Mouse (Mus musculus): Measurements from ENCODE around the gene Setd1b.

The Setd1b gene

DNA sequence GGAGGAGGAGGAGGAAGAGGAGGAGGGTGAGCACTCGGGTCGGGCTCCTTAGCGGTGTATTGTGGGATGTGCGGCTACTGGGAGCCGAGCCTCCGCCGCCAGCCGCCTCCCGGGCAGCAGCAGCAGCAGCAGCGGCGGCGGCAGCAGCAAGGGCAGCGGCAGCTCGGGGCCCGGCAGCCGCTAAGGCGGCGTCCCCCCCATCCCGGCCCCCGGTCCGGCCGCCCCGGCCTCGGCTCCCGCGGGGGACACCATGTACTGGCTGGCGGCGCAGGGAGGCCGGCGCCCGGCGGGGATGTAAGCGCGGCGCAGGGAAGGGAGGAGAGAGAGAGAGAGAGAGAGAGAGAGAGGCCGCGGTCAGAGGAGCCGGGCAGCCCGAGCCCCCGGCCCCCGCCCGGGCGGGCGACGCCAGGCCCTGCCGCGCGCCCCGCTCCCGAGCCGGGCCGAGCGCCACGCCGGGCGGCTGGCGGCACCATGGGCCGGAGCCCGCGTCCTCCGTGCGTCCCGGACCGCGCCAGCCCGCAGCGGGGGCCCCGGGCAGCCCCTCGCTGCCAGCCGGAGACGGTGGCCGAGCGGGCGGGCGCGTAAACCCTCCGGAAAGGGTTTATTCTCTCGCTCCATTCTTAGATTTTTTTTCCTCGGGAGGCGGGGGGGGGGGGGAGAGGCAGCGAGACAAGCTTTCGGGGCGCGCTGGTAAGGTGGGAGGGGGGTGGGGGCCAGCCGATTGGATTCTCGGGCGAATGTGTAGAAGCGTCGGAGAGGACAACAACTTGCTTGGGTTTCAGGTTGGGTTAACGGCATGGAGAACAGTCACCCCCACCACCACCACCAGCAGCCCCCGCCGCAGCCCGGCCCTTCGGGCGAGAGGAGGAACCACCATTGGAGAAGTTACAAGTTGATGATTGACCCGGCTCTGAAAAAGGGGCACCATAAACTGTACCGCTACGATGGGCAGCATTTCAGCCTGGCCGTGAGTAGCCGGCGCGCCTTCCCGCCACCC lies at the start of gene Setd1b:
TSS of gene Setd1b (plus strand) at position 33 of the 997 bp plus-strand sequence.
- peak; percentile 66 for DNase-seq (ENCODE audit: low read depth, low spot score)

GRCm38 (mm10) chr5:123093077-123093633 lies 48.8 kb upstream of the Setd1b start:
- DNase-seq (ENCODE audit: low read depth, low spot score) = no peak

DNA sequence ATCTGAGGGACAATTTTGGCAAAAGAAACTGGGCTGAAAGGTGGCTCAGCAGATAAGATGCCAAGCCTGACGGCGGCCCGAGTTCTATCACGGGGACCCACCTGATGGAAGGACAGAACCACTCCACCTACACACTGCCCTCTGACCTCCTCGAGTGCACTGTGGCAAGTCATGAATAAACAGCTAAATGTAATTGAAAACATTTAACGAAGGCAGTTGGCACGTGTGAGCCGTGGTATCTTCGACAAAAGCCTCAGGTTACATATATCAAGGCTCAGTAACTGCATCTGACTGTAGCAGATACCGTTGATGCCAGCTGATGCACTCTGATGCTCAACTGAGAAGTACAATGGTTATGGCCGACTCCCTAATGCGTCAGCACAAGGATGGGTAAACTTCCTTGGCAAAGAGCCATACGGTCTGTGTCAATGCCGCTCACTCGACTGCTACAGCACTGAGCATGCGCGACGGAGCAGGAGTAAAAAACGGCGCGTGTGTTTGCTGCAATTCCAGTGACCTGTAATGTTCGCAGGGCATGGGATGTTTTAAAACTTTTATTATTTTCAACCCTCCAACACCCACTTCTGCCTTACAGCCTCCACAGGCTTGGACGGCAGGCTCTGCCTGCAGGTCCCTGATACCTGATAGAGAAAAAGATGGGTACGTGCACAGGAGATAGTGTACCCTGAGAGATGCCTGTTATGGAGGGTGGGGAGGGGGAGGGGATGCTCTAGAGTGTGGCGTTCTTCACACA lies 47.6 kb upstream of the Setd1b start:
- no peak for DNase-seq (ENCODE audit: low read depth, low spot score)

- no peak for DNase-seq (ENCODE audit: low read depth, low spot score)
Observed at GRCm38 (mm10) chr5:123096299-123096698, 45.7 kb upstream of the Setd1b start.

DNA sequence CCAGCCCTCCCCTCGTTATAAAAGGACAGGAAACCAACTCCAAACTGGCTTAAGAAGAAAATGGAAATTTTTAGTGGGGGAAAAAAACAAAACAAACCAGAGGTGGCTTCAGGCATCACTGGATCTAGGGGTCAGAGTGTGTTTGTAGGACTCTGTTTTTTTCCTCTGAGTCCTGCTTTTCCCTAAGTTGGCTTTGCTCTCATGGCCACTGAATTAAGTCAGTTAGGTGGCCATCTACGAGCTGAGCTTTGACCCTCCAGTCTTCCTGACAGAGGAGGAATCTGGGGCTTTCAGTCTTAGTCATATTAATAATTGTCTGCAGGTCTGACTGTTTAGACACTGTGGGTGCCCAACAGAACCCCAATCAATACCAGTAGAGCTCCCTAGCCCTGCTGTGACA lies 43.5 kb upstream of the Setd1b start:
- no peak for DNase-seq (ENCODE audit: low read depth, low spot score)

GRCm38 (mm10) chr5:123102376-123102775 lies 39.6 kb upstream of the Setd1b start:
- DNase-seq (ENCODE audit: low read depth, low spot score) = peak; percentile 35

- no peak for DNase-seq (ENCODE audit: low read depth, low spot score)
Observed at GRCm38 (mm10) chr5:123103556-123103955, 38.4 kb upstream of the Setd1b start.

GRCm38 (mm10) chr5:123104769-123105168 lies 37.2 kb upstream of the Setd1b start:
- no peak for DNase-seq (ENCODE audit: low read depth, low spot score)

DNA sequence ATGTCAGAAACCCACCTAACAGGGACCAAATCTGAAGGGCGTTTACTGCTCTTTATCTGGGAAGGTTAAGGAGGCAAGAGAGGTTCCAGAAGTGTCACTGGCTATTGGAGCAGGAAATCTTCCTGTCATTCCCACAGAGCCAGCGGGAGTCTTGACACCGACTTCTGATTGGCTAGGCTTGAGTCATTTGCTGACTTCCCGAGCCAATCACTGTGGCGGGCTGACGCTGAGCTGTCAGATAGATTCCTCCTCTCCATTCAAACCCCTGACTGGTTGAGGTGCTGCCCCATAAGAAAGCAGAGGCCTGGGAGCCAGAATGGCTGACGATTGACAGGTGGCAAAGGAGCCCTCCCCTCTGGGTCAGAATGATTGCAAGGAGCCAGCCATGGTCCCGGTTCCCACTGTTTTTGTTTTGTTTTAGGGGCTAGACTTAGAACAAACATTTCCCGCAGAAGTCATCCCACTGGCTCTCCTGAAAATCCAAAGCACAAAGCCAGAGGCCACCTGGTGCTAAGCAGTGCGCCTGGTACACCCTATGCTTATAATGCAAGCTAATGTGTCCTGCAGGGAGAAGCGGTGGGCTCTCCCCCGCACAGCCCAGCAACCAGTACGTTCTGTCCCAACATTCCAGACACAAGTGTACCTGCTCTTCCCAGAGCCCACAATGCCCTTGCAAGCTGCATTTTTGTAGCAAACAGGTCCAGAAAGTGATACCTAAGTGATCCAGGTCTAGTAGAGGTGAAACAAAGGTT lies 32.4 kb upstream of the Setd1b start:
- DNase-seq (ENCODE audit: low read depth, low spot score) = peak; percentile 50

DNA sequence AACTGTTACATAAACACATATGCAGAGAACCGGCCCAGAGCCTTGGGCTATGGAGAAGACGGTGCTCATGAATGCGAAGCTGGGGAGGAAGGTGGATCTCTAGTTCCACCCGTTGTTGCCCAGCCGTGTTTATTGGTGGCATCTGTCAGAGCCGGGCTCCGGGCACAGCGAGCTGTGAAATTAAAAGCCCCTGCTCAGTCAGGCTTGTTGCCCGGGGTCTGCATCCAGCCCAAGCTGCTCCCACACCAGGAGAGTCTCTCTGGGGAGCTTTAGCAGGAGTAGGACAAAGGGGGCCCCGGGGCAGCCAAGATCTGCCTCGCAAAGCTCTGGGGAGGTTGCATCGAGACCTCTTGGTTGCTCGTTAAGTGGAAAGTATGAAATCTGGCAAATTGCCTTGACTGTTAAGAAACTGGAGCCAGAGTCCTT lies 31.7 kb upstream of the Setd1b start:
- DNase-seq (ENCODE audit: low read depth, low spot score) = no peak

DNA sequence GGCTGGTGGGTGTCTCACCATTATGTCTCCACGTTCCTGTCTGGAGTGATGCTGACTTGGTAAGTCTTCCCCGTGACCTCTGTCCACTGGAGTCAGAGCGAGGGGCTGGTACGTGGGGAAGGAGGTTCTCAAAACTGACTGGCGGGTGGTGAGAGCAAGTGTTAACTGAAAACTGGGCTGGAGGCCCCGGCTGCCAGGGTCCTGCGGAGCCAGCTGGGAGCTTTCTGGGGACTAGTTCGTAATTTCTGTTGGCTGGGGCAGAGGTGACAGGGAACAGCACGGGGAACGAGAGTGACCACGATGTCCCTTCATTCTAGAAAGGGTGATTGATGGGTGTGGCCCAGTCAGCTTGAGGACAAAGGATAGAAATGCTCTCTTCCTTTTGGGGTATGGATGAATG lies 27.9 kb upstream of the Setd1b start:
- no peak for DNase-seq (ENCODE audit: low read depth, low spot score)

DNA sequence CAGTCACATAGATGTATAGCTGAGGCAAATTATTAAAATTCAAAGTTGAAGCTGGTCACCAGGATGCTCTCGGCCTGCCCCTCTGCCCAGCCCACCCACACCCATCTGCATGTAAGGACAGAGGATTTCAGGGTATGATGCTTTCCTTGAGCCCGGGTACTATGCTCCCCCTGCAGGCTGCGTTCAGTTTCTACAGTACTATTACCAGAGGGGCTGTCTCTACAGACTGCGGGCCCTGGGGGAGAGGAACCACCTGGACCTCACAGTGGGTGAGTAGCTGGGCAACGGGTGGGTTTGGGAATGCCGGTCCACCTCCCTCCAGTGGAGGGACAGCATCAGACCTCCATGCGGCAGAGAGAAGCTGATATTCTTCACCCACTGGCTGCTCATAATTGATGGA lies 27.1 kb upstream of the Setd1b start:
- DNase-seq (ENCODE audit: low read depth, low spot score) = peak; percentile 56

DNA sequence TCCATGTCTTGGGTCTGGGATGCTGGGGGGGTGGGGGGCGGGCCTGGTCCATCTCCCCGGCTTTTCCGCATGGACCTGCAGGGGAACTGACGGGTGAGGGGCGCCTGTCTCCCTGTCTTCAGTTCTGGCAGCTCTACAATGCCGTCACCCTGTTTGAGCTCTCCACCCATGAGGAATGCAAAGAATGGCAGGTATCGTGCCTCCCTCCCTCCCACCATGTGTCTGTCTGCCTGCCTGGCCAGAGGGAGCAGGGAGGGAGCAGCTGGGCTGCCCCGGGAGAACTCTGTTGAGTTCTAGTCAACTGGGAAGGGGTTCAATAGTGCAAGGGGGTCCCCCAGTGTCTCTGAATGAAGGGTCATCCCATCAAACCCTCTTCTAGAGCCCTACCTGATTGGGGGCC lies 25.9 kb upstream of the Setd1b start:
- no peak for DNase-seq (ENCODE audit: low read depth, low spot score)

DNA sequence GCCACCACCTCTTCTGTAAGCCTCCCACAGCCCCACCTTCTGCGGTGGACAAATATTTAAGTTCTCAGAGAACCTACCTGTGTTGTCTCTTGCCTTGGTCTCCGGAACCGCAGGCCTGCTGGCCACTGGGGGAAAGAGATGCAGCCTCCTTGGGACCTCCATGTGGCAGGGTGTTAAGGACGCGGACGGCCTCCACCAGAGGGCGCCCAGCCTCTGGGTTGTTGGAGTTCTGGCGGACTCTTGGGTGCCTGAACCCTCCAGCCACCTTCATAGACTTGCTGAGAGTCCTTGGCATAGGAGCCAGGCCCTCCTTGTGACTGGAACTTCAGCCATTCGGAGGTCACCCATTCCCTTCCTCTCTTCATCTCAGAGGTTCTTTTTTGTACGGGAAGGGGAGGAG lies 24.7 kb upstream of the Setd1b start:
- DNase-seq (ENCODE audit: low read depth, low spot score) = peak; percentile 73

- DNase-seq (ENCODE audit: low read depth, low spot score) = no peak
Observed at GRCm38 (mm10) chr5:123117773-123118172, 24.2 kb upstream of the Setd1b start.

DNA sequence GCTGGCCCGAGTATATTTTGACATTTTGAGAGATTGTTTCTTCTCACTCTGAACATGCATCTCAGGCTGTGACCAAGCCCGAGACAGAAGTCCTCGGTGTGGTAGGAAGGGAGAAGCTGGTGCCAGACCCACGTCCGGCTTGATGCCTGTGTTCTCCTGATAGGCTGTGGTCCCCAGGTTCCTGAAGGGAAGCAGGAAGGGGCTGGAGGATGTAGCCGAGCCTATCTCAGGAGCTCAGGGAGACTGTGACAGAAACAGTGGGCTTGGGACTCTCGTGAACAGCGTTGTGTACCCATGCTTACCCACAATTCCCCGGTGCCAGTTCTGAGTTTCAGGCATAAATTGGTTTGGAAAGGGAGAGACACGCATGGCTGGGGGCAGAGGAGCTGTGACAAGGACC lies 23.2 kb upstream of the Setd1b start:
- DNase-seq (ENCODE audit: low read depth, low spot score) = no peak

- DNase-seq (ENCODE audit: low read depth, low spot score) = no peak
Observed at GRCm38 (mm10) chr5:123120624-123121215, 21.3 kb upstream of the Setd1b start.

DNA sequence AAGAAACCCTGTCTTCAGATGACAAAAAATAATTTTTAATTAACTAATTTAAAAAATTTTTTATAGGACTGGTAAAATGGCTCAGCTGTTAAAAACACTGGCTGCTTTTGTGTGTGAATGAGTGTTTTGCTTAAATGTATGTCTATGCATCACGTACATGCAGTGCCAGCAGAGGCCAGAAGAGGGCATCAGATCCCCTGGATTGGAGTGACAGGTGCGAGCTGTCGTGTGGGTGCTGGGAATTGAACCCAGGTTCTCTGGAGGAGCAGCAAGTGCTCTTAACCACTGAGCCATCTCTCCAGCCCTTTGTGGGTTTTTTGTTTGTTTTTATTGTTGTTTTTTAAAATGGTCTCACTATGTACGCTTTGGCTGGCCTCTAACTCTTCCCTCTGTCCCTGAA lies 19.8 kb upstream of the Setd1b start:
- DNase-seq (ENCODE audit: low read depth, low spot score) = no peak

DNA sequence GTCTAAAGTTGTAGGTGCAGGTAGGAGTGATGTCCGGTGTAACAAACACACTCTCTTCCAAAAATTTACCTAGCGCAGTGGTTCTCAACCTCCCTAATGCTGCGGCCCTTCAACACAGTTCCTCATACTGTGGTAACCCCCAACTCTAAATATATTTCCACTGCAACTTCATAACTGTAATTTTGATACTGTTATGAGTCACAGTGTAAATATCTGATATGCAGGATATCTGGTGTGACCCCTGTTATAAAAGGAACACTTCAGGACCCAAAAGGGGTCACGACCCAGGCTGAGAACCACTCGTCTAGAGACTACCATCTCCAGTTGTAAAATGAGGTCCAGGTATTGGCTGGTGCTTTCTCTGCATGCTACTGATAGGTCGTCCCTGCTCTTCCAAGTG lies 16.9 kb upstream of the Setd1b start:
- no peak for DNase-seq (ENCODE audit: low read depth, low spot score)

- no peak for DNase-seq (ENCODE audit: low read depth, low spot score)
Observed at GRCm38 (mm10) chr5:123125638-123126406, 16.2 kb upstream of the Setd1b start.

All from mesoderm, embryonic 11.5 days (tissue).